Mouse (Mus musculus) c-Kit-positive CD71-positive TER-119-positive erythroid progenitor cells, embryonic 14.5 days (primary cell): ENCODE data around the gene Zfp385b.
"Not testable (repeated sequence)": the region's sequence is repeated elsewhere in the genome, so short reads cannot be mapped to it uniquely, and the experiment has no call there.

Experiments used
- DNase-seq: peaks from one replicate; pipeline ENCODE4 v3.0.0-alpha.2; 2013; ENCODE audit warnings: low spot score

Zfp385b gene

GRCm38 (mm10) chr2:77460011-77460410, 359.4 kb downstream of the Zfp385b start:
- no peak for DNase-seq

- no peak for DNase-seq
These were observed 361.0 kb downstream of the Zfp385b start for GRCm38 (mm10) chr2:77458431-77458830.

GRCm38 (mm10) chr2:77457120-77457519, 362.3 kb downstream of the Zfp385b start:
- DNase-seq, result no peak

GRCm38 (mm10) chr2:77456602-77457001, 362.8 kb downstream of the Zfp385b start:
- DNase-seq, result peak; percentile 53

GRCm38 (mm10) chr2:77454341-77454937, 365.0 kb downstream of the Zfp385b start:
- DNase-seq, result no peak

GRCm38 (mm10) chr2:77453786-77454185, 365.7 kb downstream of the Zfp385b start:
- DNase-seq, result no peak

- not testable (repeated sequence) for DNase-seq
These were observed 369.4 kb downstream of the Zfp385b start for GRCm38 (mm10) chr2:77450017-77450416.

- no peak for DNase-seq
These were observed 370.4 kb downstream of the Zfp385b start for GRCm38 (mm10) chr2:77448951-77449480.

- no peak for DNase-seq
These were observed 375.2 kb downstream of the Zfp385b start for GRCm38 (mm10) chr2:77444282-77444681.

GRCm38 (mm10) chr2:77440591-77440990, 378.8 kb downstream of the Zfp385b start:
- no peak for DNase-seq

- DNase-seq, result no peak
These were observed 383.1 kb downstream of the Zfp385b start for GRCm38 (mm10) chr2:77436241-77436759.

- DNase-seq, result no peak
These were observed 400.0 kb downstream of the Zfp385b start for GRCm38 (mm10) chr2:77419476-77419875.

GRCm38 (mm10) chr2:77418078-77418477, 401.4 kb downstream of the Zfp385b start:
- DNase-seq, result no peak

GRCm38 (mm10) chr2:77412171-77412570, 407.3 kb downstream of the Zfp385b start:
- DNase-seq, result no peak

GRCm38 (mm10) chr2:77411612-77412011, 407.8 kb downstream of the Zfp385b start:
- no peak for DNase-seq

GRCm38 (mm10) chr2:77409521-77410135, 409.8 kb downstream of the Zfp385b start:
- no peak for DNase-seq

- DNase-seq, result no peak
These were observed 410.5 kb downstream of the Zfp385b start for GRCm38 (mm10) chr2:77408972-77409371.

- no peak for DNase-seq
These were observed 417.1 kb downstream of the Zfp385b start for GRCm38 (mm10) chr2:77402329-77402728.

- no peak for DNase-seq
These were observed 417.8 kb downstream of the Zfp385b start for GRCm38 (mm10) chr2:77401438-77402235.

- DNase-seq, result no peak
These were observed 425.6 kb downstream of the Zfp385b start for GRCm38 (mm10) chr2:77393881-77394280.

- no peak for DNase-seq
These were observed 431.3 kb downstream of the Zfp385b start for GRCm38 (mm10) chr2:77388186-77388585.

GRCm38 (mm10) chr2:77386515-77386914, 432.9 kb downstream of the Zfp385b start:
- DNase-seq, result peak; percentile 40

GRCm38 (mm10) chr2:77382766-77383165, 436.7 kb downstream of the Zfp385b start:
- no peak for DNase-seq
